Mouse (Mus musculus): Measurements from ENCODE around the gene Alkbh1. TPM values are rescaled to one million over a fixed set of nuclear protein-coding genes. Genes with fewer than 3 reads are reported as not detected.
"Not testable (repeated sequence)": the region's sequence is repeated elsewhere in the genome, so short reads cannot be mapped to it uniquely, and the experiment has no call there.

Alkbh1 gene
- total RNA-seq (2012; rRNA removed) (26.8 and 31.7 TPM in 2 replicates), total RNA-seq (2014; rRNA removed) (39.1 and 54.1 TPM in 2 replicates), polyA plus RNA-seq (2012; ENCODE audit: insufficient read length, low read depth) (32.8 and 37.3 TPM in 2 replicates)

DNA sequence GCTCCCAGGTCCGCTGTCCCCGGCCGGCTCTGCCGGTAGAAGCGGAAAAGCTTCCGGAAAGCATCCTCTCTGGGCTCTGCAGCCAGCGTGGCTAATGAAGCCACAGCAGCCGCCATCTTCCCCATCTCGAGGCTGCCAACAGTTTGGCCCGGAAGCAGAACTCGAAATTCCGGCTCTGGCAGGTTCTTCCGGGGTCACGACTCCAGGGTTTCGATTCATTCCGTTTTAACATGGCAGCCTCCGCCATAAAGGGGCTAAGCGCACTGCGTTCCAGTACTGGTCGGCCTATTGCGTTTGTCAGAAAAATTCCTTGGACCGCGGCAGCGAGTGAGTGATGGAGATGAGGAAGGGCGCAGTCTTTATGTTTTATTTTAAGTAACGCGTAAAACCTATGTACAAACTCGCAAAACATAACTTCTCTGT is at the start of gene Alkbh1, which contains the start of gene Slirp:
Gene Alkbh1 (minus strand): TSS at position 318 of the 423 bp plus-strand sequence.
Gene Slirp (plus strand): TSS at position 197 of the 423 bp plus-strand sequence.
- in situ Hi-C loops (cut with MboI; ENCODE audit: low pct_ligation_motif_present, low pct_unique_long_range_greater_than_20kb, low sequenced_read_pairs), result no loop called here
- peak; percentile 94 for DNase-seq (ENCODE audit: extremely low read depth)
- peak within 1 kb of the TSS; percentile 96 for H3K4me2 ChIP-seq (ENCODE audit: insufficient read depth, low read depth, poor library complexity, severe bottlenecking)
- H3K27me3 ChIP-seq (replicated peaks), result no peaks in the 10 kb centered on the region
- peaks cover 34 to 60% of the 10 kb centered on the region in 2 experiments for H3K36me3 ChIP-seq (replicated peaks in 1 of 2; ENCODE audit: control insufficient read depth in 1 of 2, insufficient read depth in 1 of 2, low read length in 1 of 2)
- peak within 1 kb of the TSS; percentile 83 for H3K9ac ChIP-seq (ENCODE audit: insufficient read depth, low read depth)
- dilution Hi-C loops (cut with MboI; ENCODE audit: extremely low pct_ligation_motif_present, extremely low pct_unique_long_range_greater_than_20kb, low sequenced_read_pairs), result no loop called here
- peaks cover 82% of the 10 kb centered on the region for H3K79me2 ChIP-seq (replicated peaks; ENCODE audit: control insufficient read depth, extremely low read depth, insufficient read depth, poor library complexity, severe bottlenecking)
- TF ChIP-seq RAD21 (IDR thresholded peaks at IDR 0.05; ENCODE audit: low read depth, low read length) (no peak), MXI1 (IDR thresholded peaks at IDR 0.05; ENCODE audit: low read depth, low read length) (peak; percentile 64), MEF2A (IDR thresholded peaks at IDR 0.05; ENCODE audit: borderline replicate concordance, low read depth, low read length) (peak; percentile 43; the same call in 1 of the 2 replicates), UBTF (IDR thresholded peaks at IDR 0.05; ENCODE audit: low read depth, low read length) (0 out of 2 replicates have a peak, but pooled peaks have one; percentile 5), MAZ (IDR thresholded peaks at IDR 0.05; ENCODE audit: low read depth, low read length) (no peak), ZKSCAN1 (IDR thresholded peaks at IDR 0.05; ENCODE audit: borderline replicate concordance, low read depth, low read length) (no peak), MAX (IDR thresholded peaks at IDR 0.05; ENCODE audit: low read length) (peak; percentile 40; the same call in 1 of the 2 replicates), CHD2 (IDR thresholded peaks at IDR 0.05; ENCODE audit: low read length) (peak; percentile 94), JUND (conservative IDR thresholded peaks at IDR 0.05; ENCODE audit: low read depth, low read length) (no peak), TCF12 (IDR thresholded peaks at IDR 0.05; ENCODE audit: low read depth, low read length) (peak; percentile 98), ZMIZ1 (IDR thresholded peaks at IDR 0.05; ENCODE audit: low read depth, low read length) (peak; percentile 77; the same call in 1 of the 2 replicates), CTCF (conservative IDR thresholded peaks at IDR 0.05 in 1 of 2, IDR thresholded peaks at IDR 0.05 in 1 of 2; ENCODE audit: low read depth in 2 of 2, low read length in 2 of 2) (no peak), ELF1 (IDR thresholded peaks at IDR 0.05; ENCODE audit: low read depth, low read length) (peak; percentile 91), POLR2AphosphoS2 (IDR thresholded peaks at IDR 0.05; ENCODE audit: low read depth, low read length) (peak; percentile 54), MYC (IDR thresholded peaks at IDR 0.05; ENCODE audit: low read depth, low read length) (peak; percentile 91), BHLHE40 (IDR thresholded peaks at IDR 0.05; ENCODE audit: low read depth, low read length) (no peak), SIN3A (IDR thresholded peaks at IDR 0.05; ENCODE audit: low read length) (peak; percentile 93), HCFC1 (IDR thresholded peaks at IDR 0.05; ENCODE audit: low read depth, low read length) (peak; percentile 95), KAT2A (IDR thresholded peaks at IDR 0.05; ENCODE audit: insufficient replicate concordance, low read length) (peak; percentile 95), PAX5 (IDR thresholded peaks at IDR 0.05; ENCODE audit: low read length) (no peak), MAFK (IDR thresholded peaks at IDR 0.05; ENCODE audit: insufficient replicate concordance, low read length) (no peak), POLR2A (IDR thresholded peaks at IDR 0.05; ENCODE audit: low read depth, low read length) (peak; percentile 95), RCOR1 (conservative IDR thresholded peaks at IDR 0.05; ENCODE audit: low read depth, low read length) (0 out of 2 replicates have a peak, but pooled peaks have one; percentile 50), CHD1 (IDR thresholded peaks at IDR 0.05; ENCODE audit: low read depth, low read length) (peak; percentile 43; the same call in 1 of the 2 replicates), IRF4 (IDR thresholded peaks at IDR 0.05; ENCODE audit: low read depth, low read length) (peak; percentile 86), NRF1 (IDR thresholded peaks at IDR 0.05; ENCODE audit: low read depth, low read length) (peak; percentile 69), NELFE (IDR thresholded peaks at IDR 0.05; ENCODE audit: low read depth, low read length) (peak; percentile 89), TBP (conservative IDR thresholded peaks at IDR 0.05; ENCODE audit: low read depth, low read length) (peak; percentile 95), E2F4 (IDR thresholded peaks at IDR 0.05; ENCODE audit: insufficient replicate concordance, low read depth, low read length) (no peak), SMC3 (IDR thresholded peaks at IDR 0.05; ENCODE audit: low read depth, low read length) (no peak), GABPA (IDR thresholded peaks at IDR 0.05; ENCODE audit: insufficient replicate concordance, low read depth, low read length) (no peak; the same call in 1 of the 2 replicates)
- peaks cover 0 to 48% of the 10 kb centered on the region in 2 experiments; a peak in 2 of 4 replicates for H3K4me1 ChIP-seq (ENCODE audit: control insufficient read depth in 1 of 2, insufficient read depth in 2 of 2)
- H3K27ac ChIP-seq (ENCODE audit: insufficient read depth, low read depth), result peak within 1 kb of the TSS; percentile 36
- H3K4me3 ChIP-seq (replicated peaks in 1 of 3; ENCODE audit: low read depth in 2 of 3, low read length in 2 of 3, poor library complexity in 1 of 3), result peak within 1 kb of the TSS; percentile 91 to 96 (median 94)
- H3K9me3 ChIP-seq (replicated peaks; ENCODE audit: low read length), result no peaks in the 10 kb centered on the region

DNA sequence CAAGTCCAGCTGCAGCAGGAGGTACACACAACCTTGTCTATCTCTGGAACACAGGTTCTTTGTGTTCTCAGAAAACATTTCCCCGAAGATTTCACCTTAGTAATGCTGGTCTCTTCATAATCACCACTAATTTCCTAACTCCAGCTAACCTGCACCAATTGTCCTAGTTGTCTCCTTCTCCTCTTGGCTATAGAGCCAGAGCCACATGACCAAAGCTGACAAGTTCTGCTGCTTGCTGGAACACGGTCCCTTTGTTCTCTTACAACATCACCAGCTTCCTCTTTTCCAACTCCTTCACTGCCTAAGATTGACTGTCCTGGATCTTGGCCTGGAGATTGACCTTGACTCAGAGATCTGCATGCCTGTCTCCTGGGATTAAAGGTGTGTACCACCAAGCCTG is 44.9 kb upstream of the Alkbh1 start:
- in situ Hi-C loops (cut with MboI; ENCODE audit: low pct_ligation_motif_present, low pct_unique_long_range_greater_than_20kb, low sequenced_read_pairs); dilution Hi-C loops (cut with MboI; ENCODE audit: extremely low pct_ligation_motif_present, extremely low pct_unique_long_range_greater_than_20kb, low sequenced_read_pairs); DNase-seq (ENCODE audit: extremely low read depth); H3K4me3 ChIP-seq (replicated peaks in 1 of 3; ENCODE audit: low read depth in 2 of 3, low read length in 2 of 3, poor library complexity in 1 of 3); H3K79me2 ChIP-seq (replicated peaks; ENCODE audit: control insufficient read depth, extremely low read depth, insufficient read depth, poor library complexity, severe bottlenecking); H3K4me2 ChIP-seq (ENCODE audit: insufficient read depth, low read depth, poor library complexity, severe bottlenecking); H3K4me1 ChIP-seq (ENCODE audit: control insufficient read depth in 1 of 2, insufficient read depth in 2 of 2); H3K36me3 ChIP-seq (replicated peaks in 1 of 2; ENCODE audit: control insufficient read depth in 1 of 2, insufficient read depth in 1 of 2, low read length in 1 of 2); H3K27ac ChIP-seq (ENCODE audit: insufficient read depth, low read depth); H3K27me3 ChIP-seq (replicated peaks); H3K9me3 ChIP-seq (replicated peaks; ENCODE audit: low read length); H3K9ac ChIP-seq (ENCODE audit: insufficient read depth, low read depth): not testable (repeated sequence)
